Mouse (Mus musculus) neural tube, embryonic 10.5 days (tissue): Measurements from ENCODE around the gene BC030867.
A peak's percentile ranks its signal among the peaks of the same experiment; 100 is the strongest.

Source experiments
- DNase-seq: peaks from one replicate; pipeline ENCODE4 v3.0.0-alpha.2; 2017; ENCODE audit warnings: low spot score; ENCODE audit errors: extremely low spot score

The BC030867 gene

DNA sequence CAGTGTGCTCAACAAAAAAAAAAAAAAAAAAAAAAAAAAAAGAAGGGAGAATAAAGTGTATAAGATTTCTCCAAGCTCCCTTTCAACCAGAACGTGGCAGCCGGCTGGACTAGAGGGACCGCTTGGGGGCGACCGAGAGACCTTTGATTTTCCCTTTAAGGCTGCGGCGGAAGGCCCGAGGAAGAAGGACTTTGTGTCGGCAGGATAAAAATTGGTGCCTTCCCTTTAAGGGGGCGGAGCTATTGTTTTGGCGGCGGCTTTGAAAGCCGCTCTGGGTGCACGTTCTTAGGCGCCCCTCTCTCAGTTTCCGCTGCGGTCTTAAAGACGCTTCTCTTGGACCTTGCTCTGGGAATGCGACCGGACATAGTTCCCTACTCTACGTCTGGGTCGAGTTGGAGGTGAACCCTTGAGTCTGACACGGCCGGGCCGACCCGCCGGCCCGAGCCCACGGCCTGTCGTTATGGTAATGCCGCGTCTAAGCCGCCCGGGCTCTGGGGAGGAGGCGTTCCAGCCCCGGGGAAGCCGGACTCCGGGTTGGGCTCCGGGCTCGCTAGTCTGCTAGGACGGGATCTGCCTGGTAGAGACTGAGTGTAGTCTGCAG lies at the start of gene BC030867:
Gene BC030867 (plus strand): TSS at position 253 of the 601 bp plus-strand sequence.
- peak; percentile 99 for DNase-seq

DNA sequence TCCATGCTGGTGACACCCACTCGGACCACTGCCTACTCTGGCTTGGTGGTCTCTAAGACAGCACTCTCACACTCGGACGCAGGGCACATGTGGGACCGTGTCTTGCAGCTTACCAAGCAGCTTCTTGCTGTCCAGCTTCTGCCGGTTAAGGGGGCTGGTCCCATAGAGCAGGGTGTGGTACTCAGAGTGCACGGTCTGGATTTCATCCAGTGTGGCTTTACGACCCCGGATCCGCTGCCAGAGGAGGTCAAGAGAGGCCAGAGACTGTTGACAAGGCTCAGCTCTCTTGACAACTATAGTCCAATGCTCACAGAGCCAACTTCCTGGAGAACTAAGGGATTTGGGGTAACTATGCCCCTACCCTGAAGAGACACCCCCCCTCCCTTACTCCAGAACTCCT lies 48.8 kb upstream of the BC030867 start:
- no peak for DNase-seq

DNA sequence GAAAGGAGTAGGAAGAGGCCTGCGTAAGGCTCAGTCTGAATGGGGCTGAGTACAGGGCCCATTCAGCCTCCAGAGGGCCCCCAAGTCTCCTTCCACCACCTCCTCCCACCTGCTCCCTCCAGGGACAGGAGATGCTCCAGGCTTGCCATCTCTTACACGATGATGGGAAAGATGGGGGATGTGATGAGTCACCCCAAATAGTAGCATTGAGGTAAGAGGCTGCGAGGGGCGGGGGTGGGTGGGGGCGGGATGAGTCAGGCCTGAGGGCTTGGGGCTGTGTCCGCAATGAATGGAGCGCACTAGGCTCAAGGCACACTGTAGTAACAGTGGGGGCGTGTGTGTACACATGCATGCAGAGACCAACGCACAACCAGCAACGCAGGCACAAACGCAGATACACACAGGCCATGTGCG lies 47.3 kb upstream of the BC030867 start:
- DNase-seq = no peak

DNA sequence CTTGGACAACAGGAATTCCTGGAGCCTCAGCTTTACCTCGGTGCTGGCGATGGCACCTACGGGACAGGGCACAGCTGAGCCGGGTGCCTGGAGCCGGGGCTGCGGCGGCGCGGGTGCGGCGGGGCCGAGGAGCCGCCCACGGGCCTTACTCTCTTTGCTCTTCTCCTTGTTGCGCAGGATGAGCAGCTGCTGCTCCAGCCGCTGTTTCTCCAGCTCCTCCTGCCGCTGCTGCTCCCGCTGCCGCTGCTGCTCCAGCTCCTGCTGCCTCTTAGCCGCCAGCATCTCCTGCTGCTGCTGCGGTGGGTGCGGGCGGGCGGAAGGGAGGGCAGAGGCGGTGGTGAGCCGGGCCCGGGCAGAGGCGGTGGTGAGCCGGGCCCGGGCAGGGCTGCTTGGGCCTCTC lies 42.2 kb upstream of the BC030867 start:
- DNase-seq = no peak

DNA sequence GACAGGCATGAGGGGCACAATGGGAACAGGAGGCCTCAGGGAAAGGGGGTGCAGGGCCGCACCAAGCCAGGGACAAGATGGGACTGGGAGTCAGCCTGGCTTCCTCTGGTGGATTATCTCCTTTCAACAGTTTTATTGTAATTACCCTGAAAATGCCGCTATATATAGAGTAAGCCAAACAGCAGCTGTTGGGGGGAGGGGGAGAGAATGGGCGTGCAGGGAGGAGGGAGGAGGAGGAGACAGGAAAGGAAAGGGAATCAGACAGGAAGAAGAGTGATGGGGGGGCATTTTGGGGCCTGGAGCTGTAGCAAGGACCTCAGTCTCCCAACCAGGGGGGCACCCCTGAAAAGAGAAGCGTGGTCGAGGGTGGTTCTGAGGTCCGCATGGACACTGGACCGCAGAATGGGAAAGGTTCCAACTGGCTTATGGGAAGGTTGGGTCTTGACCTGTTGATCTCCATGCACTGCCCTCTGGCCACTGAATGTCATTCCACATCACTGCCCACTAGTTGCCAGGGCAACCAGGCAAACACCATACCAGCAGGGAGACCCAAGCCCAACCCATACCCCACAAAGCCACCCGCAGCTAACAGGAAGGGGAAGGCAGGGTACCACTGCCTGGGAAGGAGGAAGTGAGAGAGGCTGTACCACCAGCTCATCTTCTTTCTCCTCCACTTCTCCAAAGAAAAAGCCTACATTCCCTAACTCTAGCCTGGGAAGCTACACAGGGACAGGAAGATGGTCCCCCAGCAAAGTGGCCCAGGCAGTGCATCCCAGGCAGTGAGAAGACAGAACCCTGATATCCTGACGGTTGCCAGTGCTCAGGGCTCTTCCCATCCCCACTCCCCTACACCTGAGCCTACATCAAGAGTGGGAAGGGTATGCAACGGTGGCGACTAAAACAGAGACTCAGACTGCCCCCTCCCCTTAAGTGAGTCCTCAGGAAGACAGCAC lies 40.6 kb upstream of the BC030867 start:
- peak; percentile 66 for DNase-seq

DNA sequence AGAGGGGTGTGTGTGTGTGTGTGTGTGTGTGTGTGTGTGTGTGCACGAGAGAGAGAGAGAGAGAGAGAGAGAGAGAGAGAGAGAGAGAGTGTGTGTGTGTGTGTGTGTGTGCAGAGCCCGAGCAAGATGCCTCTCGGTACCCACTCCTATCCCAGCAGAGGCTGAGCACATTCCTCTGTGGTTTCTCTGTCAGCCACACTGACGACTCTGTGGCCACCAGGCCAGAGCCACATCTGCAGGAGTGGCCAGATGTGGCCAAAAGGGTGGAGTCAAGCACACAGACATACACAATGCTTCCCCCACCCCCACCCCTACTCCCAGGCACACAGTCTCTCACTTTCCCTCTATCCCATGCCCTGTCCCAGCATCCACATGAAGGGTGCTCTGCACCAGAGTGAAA lies 39.8 kb upstream of the BC030867 start:
- no peak for DNase-seq

DNA sequence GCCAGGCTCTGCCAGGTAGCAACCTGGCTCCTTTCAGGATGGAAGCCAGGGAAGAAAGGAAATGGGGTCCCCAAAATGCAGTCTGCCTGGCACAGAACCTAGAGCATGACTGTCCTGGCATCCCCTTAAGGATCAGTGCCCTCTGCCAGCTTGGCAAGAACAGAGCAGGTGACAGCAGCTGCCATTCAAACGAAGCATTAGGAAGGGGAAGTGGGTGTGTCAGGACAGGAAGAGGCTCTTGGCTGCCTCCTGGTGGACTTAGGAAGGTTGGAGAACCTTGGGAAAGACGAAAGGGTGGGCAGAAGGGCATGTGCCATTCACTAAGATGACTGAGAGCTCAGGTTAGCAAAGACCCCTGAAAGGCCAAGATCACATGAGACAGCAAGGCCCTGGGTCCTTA lies 38.9 kb upstream of the BC030867 start:
- DNase-seq = no peak

DNA sequence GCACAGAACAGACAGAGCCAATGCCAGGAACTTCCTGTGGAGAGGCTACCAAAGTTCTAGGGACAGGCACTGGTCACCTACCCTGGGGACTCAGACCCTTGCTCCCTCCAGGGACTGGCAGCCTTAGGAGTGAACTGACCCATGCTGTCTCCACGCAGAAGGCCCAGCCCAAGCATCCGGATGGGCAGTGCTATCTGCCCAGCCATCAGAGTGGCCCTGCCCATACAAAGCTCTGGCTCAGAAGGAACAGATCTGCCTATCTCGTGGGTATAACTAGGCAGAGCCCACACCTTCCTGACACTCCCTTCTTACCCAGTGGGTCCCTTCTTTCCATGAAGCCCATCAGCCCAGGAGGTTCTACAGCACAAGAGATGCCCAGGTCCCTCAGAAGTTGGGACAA lies 38.5 kb upstream of the BC030867 start:
- DNase-seq = no peak

DNA sequence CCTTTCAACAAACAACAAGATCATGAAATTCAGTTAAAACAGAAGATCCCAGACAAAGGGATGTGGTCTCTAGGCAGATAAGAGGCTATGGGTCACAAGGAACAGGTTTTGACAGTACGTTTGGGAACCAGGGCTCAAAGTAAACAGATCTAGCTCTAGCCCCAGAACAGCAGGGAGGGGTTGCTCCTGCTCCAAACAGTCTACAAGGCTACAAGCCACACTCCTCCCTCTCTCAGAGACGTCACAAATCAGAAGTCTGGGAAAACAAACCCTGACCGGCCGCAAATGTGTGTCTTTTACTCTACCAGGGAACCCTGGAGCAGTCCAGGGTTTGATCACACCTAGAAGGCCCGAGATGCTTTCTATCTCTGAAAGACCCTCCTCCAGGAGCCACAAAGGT lies 37.7 kb upstream of the BC030867 start:
- DNase-seq = no peak

DNA sequence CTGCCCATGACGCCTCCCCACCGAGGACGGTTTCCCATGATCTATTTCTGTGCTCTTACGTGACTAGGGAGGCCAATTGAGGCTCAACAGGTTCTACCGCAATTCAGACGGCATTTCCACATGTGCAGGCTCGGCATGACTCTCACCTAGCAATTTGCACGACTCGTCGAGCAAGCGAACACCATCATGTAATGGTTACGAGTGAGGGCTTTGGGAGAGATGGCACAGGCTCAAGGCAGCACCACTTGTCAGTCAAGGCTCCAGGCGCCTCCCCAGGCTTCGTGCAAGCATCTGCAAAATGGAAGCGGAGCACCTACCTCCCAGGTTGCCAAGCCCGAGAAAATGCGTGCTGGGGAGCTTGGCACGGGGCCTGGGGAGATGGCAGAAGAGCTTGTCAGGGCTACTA lies 36.7 kb upstream of the BC030867 start:
- DNase-seq = no peak

DNA sequence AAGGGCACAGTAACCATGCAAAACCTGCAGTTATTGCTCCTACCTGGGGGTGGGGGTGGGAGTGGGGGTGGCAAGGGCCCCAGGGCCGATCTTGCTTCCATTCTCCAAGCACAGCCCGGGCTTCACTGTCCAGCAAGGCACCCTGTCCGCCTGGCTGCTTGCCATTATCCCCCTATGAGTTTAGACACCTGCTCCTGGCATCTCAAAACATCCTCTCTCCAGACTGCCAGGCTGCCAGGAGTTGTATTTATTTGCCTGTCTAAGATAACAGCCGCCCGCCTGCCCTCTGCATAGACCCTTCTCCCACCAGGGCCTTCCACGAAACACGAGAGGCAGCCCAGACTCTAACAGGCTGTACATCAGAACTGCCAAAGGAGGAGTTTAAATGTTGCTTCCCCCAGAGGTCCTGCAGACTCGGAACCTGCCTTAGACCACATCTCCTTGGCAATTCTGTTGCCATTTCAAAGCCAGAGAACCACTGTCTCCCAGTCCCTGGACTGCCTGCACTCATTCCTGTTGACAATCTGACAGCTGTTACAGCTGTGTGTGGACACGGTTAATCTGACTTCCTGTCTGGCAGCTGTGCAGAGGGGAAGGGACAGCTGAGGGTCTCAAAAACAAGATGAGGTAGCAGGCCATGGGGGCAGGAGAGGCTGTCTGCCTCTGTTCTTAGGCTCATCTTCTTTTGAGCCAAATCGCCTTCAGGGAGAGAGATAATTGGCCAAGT lies 34.1 kb upstream of the BC030867 start:
- DNase-seq = no peak

DNA sequence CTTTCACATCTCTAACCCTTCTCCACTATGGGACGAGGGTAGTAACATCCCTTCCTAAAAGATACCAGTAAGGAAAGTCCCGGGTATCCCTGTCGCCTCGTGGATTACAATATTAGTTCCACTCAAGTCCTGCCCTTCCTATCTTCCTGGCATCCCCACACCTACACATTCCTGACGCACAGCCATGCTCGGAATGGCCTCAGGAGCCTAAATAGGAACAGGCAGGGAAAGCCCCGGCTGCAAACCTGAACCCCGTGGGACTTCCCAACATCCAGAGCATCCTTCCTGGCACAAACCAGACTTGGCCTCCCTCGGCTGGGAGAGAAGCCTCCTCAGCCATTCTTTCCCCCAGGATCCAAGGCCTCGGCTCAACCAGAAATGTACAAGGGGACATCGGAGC lies 33.2 kb upstream of the BC030867 start:
- DNase-seq = no peak

DNA sequence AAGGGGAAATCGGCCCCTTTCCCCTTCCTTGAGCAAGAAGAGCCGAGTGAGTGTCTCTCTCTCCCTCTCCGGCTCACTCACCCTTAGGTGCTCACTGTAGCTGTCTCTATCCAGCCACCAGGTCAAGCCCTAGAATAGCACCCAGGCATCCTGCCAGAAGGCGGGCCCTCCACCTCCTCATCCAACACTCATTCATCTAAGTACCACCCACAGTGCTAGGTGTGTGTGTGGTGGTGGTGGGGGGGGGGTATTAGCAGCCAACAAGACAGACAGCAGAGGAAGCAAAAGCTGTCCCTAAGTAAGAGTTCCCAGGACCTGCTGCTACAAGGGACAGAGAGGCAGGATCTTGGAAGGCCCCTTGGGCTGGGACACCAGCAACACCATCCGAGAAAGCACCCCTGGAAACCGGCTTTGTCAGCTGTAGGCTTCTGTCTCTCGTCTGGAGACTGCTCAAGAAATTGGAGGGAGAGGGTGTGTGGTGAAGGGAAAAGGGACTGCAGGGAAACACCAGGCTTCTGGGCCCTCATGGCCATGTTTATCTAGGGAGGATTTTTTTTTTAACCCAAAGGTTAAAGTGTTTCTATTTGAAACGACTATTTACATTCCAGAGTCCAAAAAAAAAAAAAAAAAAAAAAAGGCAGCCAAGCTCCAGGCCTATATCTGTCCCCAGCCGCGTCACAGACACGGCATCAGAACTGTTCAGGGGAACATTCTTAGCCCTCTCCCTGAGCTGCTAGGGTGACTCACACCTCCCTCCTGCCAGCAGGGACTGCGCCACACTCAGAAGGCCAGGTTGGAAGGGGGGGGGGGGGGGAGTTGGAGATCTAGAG lies 32.4 kb upstream of the BC030867 start:
- DNase-seq = no peak

DNA sequence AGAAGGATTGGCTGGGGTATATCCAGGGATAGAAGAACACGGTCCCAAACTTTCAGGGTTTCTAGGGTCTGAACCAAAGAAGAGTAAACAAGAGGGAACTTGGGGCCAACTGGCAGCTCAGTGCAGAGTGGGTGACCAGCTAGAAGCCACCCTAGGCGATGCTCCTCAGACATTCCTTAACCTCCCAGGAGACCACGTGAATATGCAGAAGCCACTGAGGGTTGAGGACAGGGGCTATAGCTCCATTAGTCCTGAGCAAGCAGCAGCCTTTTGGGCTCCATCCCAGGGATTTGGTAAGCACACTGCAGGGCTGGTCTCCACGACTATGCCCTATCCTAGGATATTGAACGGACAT lies 31.8 kb upstream of the BC030867 start:
- DNase-seq = no peak

DNA sequence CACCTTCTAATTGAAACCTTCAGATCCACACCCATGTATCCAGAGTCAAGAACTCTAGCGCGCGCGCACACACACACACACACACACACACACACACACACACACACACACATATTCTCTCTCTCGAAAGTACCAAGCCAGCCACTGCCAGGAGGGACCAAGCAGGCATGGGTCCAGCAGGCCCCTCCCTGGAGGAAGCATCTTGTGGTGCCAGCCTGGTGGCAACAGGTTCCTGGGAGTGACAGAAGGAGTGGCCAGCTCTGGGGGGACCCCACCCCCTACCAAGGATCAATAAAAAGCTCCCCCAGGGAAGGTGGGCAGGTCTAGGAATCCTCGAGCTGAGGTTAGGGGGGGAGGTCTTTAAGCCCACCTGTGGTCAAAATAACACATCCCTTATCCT lies 31.3 kb upstream of the BC030867 start:
- DNase-seq = no peak

DNA sequence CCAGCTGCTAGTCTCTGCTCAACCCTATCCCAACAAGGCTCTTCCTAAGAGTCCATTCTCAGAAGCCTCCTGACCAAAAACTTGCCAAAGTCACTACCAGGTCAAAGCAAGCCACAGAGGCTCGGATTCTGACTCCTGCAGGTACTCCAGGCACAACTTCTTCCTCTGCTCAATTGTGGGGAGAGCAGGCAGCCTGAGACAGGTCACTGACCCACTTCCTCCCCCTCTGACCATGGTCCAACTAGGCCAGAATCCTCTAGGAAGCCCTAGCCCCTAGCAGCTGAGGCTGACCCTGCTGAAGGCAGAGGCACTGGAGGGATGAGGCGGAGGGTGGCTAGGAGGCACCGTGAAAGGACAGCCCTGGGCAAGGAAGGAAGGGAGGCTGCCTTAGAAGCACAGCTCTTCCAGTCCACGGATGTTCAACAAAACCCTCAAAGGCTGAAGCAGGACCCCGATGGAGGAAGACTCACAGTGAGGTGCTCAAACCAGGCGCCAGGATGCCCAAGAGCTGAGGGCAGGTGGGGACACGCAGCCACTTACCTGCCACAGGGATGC lies 30.7 kb upstream of the BC030867 start:
- DNase-seq = no peak

DNA sequence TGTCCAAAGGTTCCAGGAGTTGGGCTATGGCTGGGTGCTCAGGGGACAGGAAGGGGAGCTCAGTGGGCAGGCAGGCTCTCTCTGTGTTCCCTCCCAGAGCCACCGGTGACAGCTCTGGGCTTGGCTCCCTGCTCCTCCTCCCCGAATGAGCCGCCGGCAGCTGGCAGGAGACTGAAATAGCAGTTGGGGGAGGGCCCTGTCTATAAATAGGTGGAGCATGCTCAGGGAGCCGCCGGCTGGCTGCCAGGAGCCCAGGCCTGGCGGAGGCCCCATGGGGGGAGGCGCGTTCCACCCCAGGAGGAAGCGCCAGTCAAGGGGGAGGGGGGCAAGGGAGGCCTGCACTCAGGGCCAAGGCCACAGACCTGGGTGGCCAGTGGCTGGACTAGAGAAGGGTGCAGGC lies 29.9 kb upstream of the BC030867 start:
- peak; percentile 74 for DNase-seq

DNA sequence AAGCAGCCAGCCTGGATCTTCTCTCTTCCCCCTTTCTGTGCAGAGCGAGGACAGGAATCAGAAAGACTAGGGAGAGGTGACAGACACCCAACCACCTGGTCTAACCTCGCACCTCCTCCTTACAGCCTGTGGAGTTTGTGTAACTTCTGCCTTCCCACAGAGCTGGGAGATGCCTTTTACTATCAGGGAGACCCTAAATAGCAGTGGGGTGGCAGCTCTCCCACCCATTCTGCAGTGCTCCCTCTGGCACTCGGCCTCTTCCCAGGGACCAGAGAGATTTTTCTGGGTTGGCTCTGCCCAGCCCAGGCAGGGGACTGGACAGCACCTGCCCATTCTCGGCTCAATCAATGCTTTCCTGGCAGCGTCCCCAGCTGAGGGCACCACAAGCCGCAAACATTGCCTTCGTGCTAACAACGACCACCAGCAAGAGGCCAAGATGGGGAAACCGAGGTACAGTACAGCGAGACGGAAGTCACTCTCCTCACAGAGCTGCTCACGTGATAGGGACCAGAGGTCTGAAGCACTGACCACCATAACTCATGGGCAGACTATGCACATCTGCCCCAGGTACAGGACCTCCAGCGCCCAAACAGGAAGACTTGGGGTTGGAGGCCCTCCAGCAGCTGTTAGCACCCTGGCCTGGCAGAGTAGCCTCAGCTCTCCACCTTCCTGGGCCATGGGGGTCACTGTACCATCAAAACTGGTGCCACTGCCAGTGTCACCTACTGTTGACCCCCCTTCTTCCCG lies 29.3 kb upstream of the BC030867 start:
- no peak for DNase-seq

DNA sequence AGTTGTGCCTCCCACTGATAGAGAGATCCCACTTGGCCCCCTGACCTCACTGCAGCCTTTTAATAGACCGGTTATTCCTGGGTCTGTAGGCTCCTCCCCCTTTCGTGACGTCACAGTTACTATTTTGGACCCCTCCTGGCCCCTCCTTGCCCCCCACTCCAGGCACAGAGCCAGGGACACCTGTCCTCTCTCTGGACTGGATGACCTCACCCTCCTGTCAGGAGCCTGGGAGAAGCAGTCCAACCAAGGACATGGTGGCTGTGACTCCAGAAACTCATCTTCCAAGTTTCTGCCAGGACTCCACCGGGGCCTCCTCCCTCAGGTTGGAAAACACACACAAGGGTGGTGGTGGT lies 28.7 kb upstream of the BC030867 start:
- DNase-seq = no peak

DNA sequence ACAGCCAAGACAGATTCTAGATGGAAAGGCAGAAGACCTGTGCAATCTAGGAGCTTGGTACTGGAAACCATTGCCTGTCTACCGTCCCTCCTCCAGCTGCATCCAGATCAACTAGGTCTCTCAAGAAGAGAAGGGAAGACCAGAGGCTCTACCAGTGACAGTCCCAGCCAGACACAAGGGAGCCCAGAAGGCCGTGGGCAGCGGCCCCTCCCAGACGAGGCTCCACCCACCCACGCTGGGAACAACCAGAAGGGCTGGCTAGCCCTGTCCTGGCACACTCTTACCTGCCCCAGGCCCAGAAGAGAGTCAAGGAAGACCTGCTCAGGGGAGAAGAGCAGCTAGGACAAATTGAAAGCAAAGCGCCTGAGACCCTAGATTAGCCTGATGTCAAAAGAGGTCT lies 28.2 kb upstream of the BC030867 start:
- DNase-seq = no peak
